Mouse (Mus musculus): Measurements from ENCODE around the gene Ubr2. TPM values are rescaled to one million over a fixed set of nuclear protein-coding genes. Genes with fewer than 3 reads are reported as not detected.

The Ubr2 gene
- polyA plus RNA-seq, 1 experiment from 2014 or later: 23.7 TPM

DNA sequence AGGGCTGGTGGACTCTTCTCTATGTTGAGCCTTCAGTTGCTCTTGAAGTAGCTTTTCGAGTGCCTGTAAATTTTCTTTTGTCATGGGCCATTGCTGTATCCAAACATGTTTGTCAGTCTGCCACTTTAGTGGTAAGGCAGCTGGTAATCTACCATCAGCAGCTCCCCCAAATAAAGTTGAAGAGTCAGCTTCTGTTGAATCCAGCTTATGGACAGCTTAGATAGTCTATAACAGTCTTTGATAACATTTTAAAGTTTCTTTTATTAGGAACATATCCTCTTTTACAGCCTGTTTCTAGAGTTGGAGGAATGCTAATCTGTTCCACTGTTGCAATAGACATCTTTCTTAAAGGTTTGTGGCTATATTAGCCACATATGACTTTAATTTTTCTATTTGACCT is 13.0 kb upstream of the Ubr2 start:
- no peaks in the 10 kb centered on the region; the same call in 1 of the 2 replicates for H3K27me3 ChIP-seq
- no peaks in the 10 kb centered on the region for H3K36me3 ChIP-seq
- WGBS: 82% methylated on average over 1 of the region's 1 CpGs
- ATAC-seq (ENCODE audit: low FRiP score): no peak
- no peak overlapping the region for H3K27ac ChIP-seq
- H3K4me3 ChIP-seq: no peak overlapping the region
- H3K9ac ChIP-seq: no peak overlapping the region
- no peak overlapping the region for H3K4me2 ChIP-seq (replicated peaks)
- H3K4me1 ChIP-seq: no peaks in the 10 kb centered on the region
- H3K9me3 ChIP-seq (replicated peaks): no peaks in the 10 kb centered on the region

DNA sequence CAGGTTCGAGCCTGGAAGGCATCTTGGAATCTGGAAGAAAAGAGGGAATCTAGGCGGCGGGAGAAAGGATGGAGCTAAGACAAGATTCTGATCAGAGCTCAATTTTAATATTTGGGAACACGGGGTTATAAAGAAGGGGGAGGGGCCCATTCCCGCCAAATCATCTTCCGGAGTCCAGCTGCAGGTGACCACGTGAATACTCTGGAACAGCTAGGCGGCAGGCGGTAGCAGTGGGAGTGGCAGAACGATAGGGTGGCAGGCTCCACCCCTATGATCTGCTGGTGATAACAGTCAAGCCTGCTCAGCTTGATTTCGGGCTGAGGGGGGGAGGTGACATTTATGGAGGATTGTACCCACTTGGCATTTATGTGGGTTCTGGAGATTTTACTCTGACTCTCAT is 2.5 kb upstream of the Ubr2 start:
- H3K9ac ChIP-seq: no peak overlapping the region
- ATAC-seq (ENCODE audit: low FRiP score): no peak
- H3K9me3 ChIP-seq (replicated peaks): no peaks in the 10 kb centered on the region
- H3K27me3 ChIP-seq: peaks cover 3% of the 10 kb centered on the region; the same call in 1 of the 2 replicates
- no peak overlapping the region for H3K4me3 ChIP-seq
- no peak overlapping the region for H3K27ac ChIP-seq
- 46% methylated on average over 11 of the region's 11 CpGs for WGBS
- peaks cover 14% of the 10 kb centered on the region for H3K4me1 ChIP-seq
- H3K36me3 ChIP-seq: no peaks in the 10 kb centered on the region
- no peak overlapping the region for H3K4me2 ChIP-seq (replicated peaks)

DNA sequence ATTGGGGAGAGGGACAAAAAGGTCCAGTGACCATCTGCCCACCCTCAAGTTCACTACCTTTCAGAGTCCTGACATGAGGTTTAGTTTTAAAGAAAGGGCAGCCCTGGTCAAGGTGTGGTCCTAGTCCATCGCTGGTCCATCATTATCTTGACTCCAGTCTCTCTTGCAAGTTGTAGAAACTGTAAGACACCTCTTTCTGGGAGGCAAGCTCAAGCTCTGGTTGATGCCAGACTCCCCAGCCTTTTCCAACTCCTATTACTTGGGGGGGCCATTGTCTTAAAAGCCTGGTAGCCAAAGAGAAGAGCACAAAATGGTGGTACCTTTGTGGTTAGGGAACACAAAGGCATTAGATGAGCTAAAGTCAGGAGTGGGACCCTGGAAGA is 1.3 kb upstream of the Ubr2 start:
- Histone ChIP-seq H3K27ac (no peak overlapping the region), H3K4me1 (peaks cover 18% of the 10 kb centered on the region), H3K9ac (no peak overlapping the region), H3K4me2 (replicated peaks) (no peak overlapping the region), H3K27me3 (peaks cover 3% of the 10 kb centered on the region; the same call in 1 of the 2 replicates), H3K4me3 (no peak overlapping the region), H3K36me3 (no peaks in the 10 kb centered on the region), H3K9me3 (replicated peaks) (no peaks in the 10 kb centered on the region)
- 90% methylated on average over 1 of the region's 1 CpGs for WGBS
- ATAC-seq (ENCODE audit: low FRiP score): no peak

DNA sequence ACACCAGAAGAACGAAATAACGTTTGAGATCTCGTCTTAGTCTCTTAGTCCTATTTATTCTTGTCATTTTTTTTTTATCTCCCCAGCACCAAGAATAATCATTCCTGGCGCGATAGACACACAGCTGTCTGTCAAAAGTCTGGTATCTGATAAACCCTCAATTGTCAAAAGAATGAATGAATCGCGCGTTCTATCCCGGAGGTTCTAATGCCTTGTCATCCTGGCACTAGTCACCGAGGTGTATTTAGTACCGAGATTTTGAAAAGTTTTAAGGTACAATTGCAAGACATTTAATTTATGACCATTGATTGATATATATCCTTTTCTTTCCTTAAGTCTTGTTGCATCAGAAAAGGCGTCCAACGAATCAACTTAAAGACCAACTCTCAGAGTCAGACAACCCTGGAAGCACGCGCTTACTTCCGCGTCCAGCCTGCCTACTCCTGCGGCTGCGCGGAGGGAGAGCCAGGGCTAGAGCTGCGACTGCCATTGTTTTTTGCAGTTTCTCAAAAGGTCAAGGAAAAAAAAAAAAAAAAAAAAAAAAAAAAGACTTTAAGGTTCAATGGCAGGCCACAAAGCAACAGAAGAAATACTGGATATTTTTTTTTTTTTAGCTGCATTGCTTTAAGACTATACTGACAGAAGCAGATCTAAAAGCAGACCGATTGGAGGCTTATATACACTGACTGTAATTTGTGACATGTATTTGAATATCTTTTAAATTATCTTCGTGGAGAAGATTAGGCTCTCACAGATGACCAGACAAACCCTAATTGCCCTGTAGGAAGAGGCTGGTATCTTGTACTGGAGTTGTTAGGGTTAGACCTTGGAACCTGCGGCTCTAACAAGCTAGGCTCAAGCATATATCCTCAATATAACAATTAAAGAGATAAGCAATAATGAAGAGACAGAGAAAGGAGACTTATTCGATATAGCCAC is 635 bp upstream of the Ubr2 start:
- peaks cover 21% of the 10 kb centered on the region for H3K4me1 ChIP-seq
- H3K36me3 ChIP-seq: no peaks in the 10 kb centered on the region
- no peaks in the 10 kb centered on the region for H3K9me3 ChIP-seq (replicated peaks)
- H3K4me3 ChIP-seq: peak overlapping the region; percentile 97
- WGBS: 14% methylated on average over 25 of the region's 25 CpGs
- peak; percentile 74 for ATAC-seq (ENCODE audit: low FRiP score)
- peak overlapping the region; percentile 95 for H3K27ac ChIP-seq
- peak overlapping the region; percentile 83 for H3K4me2 ChIP-seq (replicated peaks)
- 0 out of 2 replicates have a peak overlapping the region, but pooled peaks have one; percentile 18 for H3K9ac ChIP-seq
- H3K27me3 ChIP-seq: peaks cover 3% of the 10 kb centered on the region; the same call in 1 of the 2 replicates

DNA sequence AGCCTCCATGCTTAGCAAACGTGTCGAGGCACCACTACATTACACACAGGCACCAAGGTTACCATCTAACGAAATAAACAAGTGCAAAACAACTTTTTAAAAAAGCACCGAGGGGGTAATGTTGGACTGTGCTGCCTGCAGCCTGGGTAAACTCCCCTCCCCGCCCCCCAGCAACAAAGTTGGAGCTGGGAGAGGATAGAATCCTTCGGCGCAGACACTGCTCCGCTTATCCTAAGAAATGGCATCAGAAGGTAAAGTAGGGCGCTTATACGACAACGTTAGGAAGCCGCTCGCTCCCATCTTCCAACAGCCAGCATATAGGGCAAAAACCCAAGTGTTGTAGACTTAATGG is 834 bp downstream of the Ubr2 start:
- peak overlapping the region; percentile 83 for H3K4me2 ChIP-seq (replicated peaks)
- H3K4me3 ChIP-seq: peak overlapping the region; percentile 97
- peaks cover 3% of the 10 kb centered on the region; the same call in 1 of the 2 replicates for H3K27me3 ChIP-seq
- peaks cover 21% of the 10 kb centered on the region for H3K4me1 ChIP-seq
- H3K9me3 ChIP-seq (replicated peaks): no peaks in the 10 kb centered on the region
- H3K9ac ChIP-seq: peak overlapping the region; percentile 94
- H3K27ac ChIP-seq: peak overlapping the region; percentile 95
- WGBS: 2% methylated on average over 13 of the region's 13 CpGs
- no peak for ATAC-seq (ENCODE audit: low FRiP score)
- 0 out of 2 replicates have a peak, but pooled peaks cover 1% of the 10 kb centered on the region for H3K36me3 ChIP-seq

DNA sequence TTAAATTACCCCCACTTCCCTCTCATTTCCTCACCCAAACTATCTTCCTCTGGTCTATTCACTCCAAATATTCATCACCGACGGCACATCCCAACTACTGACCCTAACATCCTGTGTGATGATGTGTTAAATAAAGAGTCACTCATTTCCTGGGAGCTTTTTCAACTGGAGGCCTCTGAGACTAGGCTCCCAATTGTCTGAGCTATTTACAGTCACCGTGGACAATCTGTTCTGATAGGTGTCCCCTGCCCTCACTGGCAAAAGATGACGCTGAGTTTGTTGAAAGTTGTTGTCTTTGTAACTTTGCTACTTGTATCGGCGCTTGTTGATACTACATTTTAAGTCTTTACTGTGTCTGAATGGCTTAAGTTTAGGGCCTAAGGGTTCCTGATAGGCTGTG is 1.3 kb downstream of the Ubr2 start:
- no peak overlapping the region for H3K27ac ChIP-seq
- peak overlapping the region; percentile 83 for H3K4me2 ChIP-seq (replicated peaks)
- peaks cover 3% of the 10 kb centered on the region; the same call in 1 of the 2 replicates for H3K27me3 ChIP-seq
- no peaks in the 10 kb centered on the region for H3K9me3 ChIP-seq (replicated peaks)
- H3K9ac ChIP-seq: peak overlapping the region; percentile 94
- no peak for ATAC-seq (ENCODE audit: low FRiP score)
- WGBS: 27% methylated on average over 6 of the region's 6 CpGs
- 0 out of 2 replicates have a peak, but pooled peaks cover 3% of the 10 kb centered on the region for H3K36me3 ChIP-seq
- H3K4me3 ChIP-seq: peak overlapping the region; percentile 97
- H3K4me1 ChIP-seq: peaks cover 21% of the 10 kb centered on the region

DNA sequence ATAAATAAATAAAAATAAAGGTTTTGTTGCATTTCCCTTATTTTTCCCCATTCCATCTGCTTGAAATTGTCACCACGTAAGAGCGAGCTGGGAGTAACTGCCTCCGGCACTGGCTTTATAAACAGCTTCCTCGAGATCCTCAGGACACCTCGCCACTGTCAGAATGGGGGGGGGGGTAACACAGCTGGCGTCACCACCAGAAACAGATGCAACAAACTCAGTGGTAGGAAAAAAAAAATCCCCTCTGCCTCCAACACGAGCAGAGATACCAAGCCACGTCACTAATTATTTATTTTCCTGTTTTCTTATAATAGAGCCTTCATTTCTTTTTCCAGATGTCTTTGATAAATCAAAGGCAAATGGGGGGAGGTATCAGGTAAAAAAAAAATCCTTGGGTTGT is 1.9 kb downstream of the Ubr2 start:
- Histone ChIP-seq H3K4me3 (peak overlapping the region; percentile 97), H3K27ac (no peak overlapping the region), H3K36me3 (0 out of 2 replicates have a peak, but pooled peaks cover 3% of the 10 kb centered on the region), H3K4me1 (peaks cover 21% of the 10 kb centered on the region), H3K4me2 (replicated peaks) (peak overlapping the region; percentile 83), H3K27me3 (peaks cover under 1% of the 10 kb centered on the region; the same call in 1 of the 2 replicates), H3K9me3 (replicated peaks) (no peaks in the 10 kb centered on the region), H3K9ac (peak overlapping the region; percentile 94; the same call in 1 of the 2 replicates)
- no peak for ATAC-seq (ENCODE audit: low FRiP score)
- WGBS: 62% methylated on average over 8 of the region's 8 CpGs

DNA sequence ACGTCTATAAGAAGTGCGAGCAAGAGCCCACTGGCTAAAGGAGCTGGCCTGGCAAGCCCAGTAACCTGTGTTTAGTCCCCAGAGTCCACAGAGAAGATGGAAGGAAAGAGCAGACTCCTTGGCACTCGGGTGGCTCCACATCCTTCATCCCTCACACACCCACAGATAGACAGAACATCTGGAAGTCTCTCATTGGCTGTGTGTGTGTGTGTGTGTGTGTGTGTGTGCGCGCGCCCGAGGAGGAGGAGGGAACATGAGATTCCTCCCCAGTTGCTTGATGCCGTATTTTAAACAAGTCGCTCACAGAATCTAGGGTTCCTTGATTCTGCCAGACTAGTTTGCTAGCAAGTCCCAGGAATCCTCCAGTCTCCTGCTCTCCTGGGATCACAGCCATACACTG is 3.6 kb downstream of the Ubr2 start:
- ATAC-seq (ENCODE audit: low FRiP score): no peak
- Histone ChIP-seq H3K27ac (no peak overlapping the region), H3K9ac (no peak overlapping the region), H3K9me3 (replicated peaks) (no peaks in the 10 kb centered on the region), H3K4me3 (no peak overlapping the region), H3K4me2 (replicated peaks) (no peak overlapping the region), H3K36me3 (0 out of 2 replicates have a peak, but pooled peaks cover 3% of the 10 kb centered on the region), H3K27me3 (no peaks in the 10 kb centered on the region), H3K4me1 (peaks cover 21% of the 10 kb centered on the region)
- 86% methylated on average over 9 of the region's 9 CpGs for WGBS

DNA sequence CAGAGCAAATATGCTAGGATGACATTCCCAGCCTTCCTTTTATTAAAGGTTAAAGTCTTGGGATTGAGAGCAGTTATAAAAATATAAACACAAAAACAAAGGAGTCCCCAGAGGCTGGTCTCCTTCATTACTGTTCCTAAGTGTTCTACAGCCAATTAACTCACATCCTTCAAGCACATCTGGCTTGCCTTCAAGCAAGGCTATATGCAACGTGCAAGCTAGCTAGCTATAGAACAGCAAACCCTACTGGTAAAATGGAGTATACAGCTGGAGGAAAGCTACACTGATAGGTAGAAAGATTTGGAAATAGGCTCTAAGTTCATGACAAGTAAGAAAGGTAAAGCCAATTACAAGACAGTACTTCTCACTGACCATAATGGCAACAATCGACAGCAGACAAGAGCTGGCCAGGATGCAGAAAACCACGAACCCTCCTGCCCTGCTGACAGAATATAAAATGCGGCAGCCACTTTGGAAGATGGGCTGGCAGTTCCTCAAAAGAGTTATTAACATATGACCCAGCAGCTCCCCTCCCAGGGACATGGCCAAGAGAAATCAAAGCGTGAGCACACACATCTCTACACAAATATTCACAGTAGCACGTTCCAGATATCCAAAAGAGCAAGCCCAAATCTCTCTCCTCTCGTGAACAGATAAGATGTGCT is 4.5 kb downstream of the Ubr2 start:
- ATAC-seq (ENCODE audit: low FRiP score): no peak
- Histone ChIP-seq H3K36me3 (0 out of 2 replicates have a peak, but pooled peaks cover 3% of the 10 kb centered on the region), H3K4me1 (peaks cover 21% of the 10 kb centered on the region), H3K27me3 (no peaks in the 10 kb centered on the region), H3K4me3 (no peak overlapping the region), H3K4me2 (replicated peaks) (no peak overlapping the region), H3K9me3 (replicated peaks) (no peaks in the 10 kb centered on the region), H3K9ac (no peak overlapping the region), H3K27ac (no peak overlapping the region)
- 78% methylated on average over 7 of the region's 7 CpGs for WGBS

DNA sequence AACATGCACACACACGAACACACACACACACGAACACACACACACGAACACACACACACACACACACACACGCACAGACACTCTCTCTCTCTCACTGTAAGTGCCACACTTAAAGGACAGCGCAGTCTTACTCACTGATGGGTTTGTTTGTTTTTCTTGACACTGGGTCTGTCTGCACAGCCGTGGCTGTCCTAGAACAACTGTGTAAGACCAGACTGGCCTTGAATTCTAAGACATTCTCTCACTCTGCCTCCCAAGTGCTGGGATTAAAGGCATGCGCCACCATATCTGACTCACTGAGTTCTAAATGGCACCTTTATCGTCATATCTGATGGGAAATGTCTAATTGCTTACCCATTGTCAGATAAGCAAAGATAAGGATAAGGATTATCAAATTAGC is 7.1 kb downstream of the Ubr2 start:
- no peak overlapping the region for H3K4me2 ChIP-seq (replicated peaks)
- no peak overlapping the region for H3K4me3 ChIP-seq
- peaks cover 25% of the 10 kb centered on the region for H3K36me3 ChIP-seq
- H3K9me3 ChIP-seq (replicated peaks): no peaks in the 10 kb centered on the region
- no peaks in the 10 kb centered on the region for H3K27me3 ChIP-seq
- no peak overlapping the region for H3K27ac ChIP-seq
- H3K9ac ChIP-seq: no peak overlapping the region
- WGBS: 86% methylated on average over 8 of the region's 8 CpGs
- peaks cover 7% of the 10 kb centered on the region; the same call in 1 of the 2 replicates for H3K4me1 ChIP-seq
- ATAC-seq (ENCODE audit: low FRiP score): no peak

DNA sequence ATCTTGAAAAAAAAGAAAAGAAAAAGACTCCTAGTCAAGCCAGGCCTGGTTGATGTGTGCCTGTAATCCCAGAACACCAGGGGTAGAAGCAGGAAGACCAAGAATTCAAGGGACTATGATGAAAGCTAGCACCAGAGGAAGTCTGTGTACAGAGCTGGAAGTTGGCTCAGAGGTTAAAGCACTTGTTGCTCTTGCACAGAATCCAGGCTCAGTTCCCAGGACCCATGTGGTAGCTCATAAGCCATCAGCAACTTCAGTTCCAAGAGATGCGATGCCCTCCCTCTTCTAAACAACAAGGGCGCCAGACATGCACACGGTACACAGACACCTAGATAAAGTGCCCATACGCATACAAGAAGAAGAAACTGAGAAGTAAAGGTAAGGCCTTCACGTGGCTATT is 8.0 kb downstream of the Ubr2 start:
- Histone ChIP-seq H3K9ac (no peak overlapping the region), H3K9me3 (replicated peaks) (no peaks in the 10 kb centered on the region), H3K27ac (no peak overlapping the region), H3K4me2 (replicated peaks) (no peak overlapping the region), H3K36me3 (peaks cover 34% of the 10 kb centered on the region), H3K27me3 (no peaks in the 10 kb centered on the region), H3K4me3 (no peak overlapping the region), H3K4me1 (0 out of 2 replicates have a peak, but pooled peaks cover 7% of the 10 kb centered on the region)
- 91% methylated on average over 5 of the region's 5 CpGs for WGBS
- ATAC-seq (ENCODE audit: low FRiP score): no peak

DNA sequence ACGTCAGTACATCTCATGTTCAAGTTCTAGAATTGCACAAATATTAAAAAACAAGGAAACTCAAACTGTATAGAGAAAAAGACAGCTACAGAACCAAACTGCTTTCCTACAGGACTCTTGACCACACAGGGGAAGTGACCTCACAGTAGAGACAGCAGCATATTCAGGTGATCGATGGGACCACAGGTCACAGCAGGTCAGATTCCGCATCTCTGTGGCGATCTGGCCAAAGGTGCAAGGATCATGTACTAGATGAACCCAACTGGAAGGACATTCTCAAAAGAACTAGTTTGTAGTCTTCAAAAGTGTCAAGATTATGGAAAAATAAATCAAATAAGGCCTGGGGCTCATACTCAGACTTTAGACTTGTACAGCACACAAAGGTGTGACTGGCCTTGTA is 11.5 kb downstream of the Ubr2 start:
- Histone ChIP-seq H3K9ac (no peak overlapping the region), H3K4me1 (no peaks in the 10 kb centered on the region), H3K36me3 (peaks cover 34% of the 10 kb centered on the region), H3K9me3 (replicated peaks) (no peaks in the 10 kb centered on the region), H3K27ac (no peak overlapping the region), H3K27me3 (no peaks in the 10 kb centered on the region), H3K4me3 (no peak overlapping the region), H3K4me2 (replicated peaks) (no peak overlapping the region)
- 95% methylated on average over 4 of the region's 4 CpGs for WGBS
- no peak for ATAC-seq (ENCODE audit: low FRiP score)
